Mouse (Mus musculus) embryonic facial prominence, embryonic 11.5 days (tissue): ENCODE data around the gene Slco3a1. TPM values are rescaled to one million over a fixed set of nuclear protein-coding genes. Genes with fewer than 3 reads are reported as not detected.

Source experiments
- ATAC-seq: fragments of 200-750 bp; cut with Nextera tagmentation; replicated peaks from 2 replicates; pipeline ENCODE4 v1.8.0; 2017; ENCODE audit warnings: low read depth; ENCODE audit not compliant: insufficient number of reproducible peaks, low FRiP score, low TSS enrichment
- DNase-seq: peaks from one replicate; pipeline ENCODE4 v3.0.0-alpha.2; 2015; ENCODE audit warnings: low spot score
- H3K27ac ChIP-seq: fragments of 300-500 bp; sonication (generic); replicated peaks from 2 replicates; pipeline ENCODE4 v1.5.1; 2014; ENCODE audit warnings: mild to moderate bottlenecking, low read depth, low read length, control low read depth
- H3K27me3 ChIP-seq: fragments of 300-500 bp; sonication (generic); 2 replicates; pipeline ENCODE4 v1.6.1; 2014; ENCODE audit warnings: mild to moderate bottlenecking, low read length, moderate library complexity, mixed read lengths; ENCODE audit not compliant: control insufficient read depth, insufficient read depth
- H3K36me3 ChIP-seq: fragments of 300-500 bp; sonication (generic); replicated peaks from 2 replicates; pipeline ENCODE4 v1.6.1; 2014; ENCODE audit warnings: low read depth, mild to moderate bottlenecking, low read length, moderate library complexity, mixed read lengths; ENCODE audit not compliant: control insufficient read depth, insufficient read depth
- H3K4me1 ChIP-seq: fragments of 300-500 bp; sonication (generic); 2 replicates; pipeline ENCODE4 v1.6.1; 2014; ENCODE audit warnings: low read length, mixed read lengths; ENCODE audit not compliant: control insufficient read depth, insufficient read depth
- H3K4me2 ChIP-seq: fragments of 300-500 bp; sonication (generic); 2 replicates; pipeline ENCODE4 v1.6.1; 2014; ENCODE audit warnings: low read depth, mild to moderate bottlenecking, control low read depth, low read length, moderate library complexity
- H3K4me3 ChIP-seq: fragments of 300-500 bp; sonication (generic); 2 replicates; pipeline ENCODE4 v1.5.1; 2014; ENCODE audit warnings: low read depth, low read length, control low read depth
- H3K9ac ChIP-seq: fragments of 300-500 bp; sonication (generic); replicated peaks from 2 replicates; pipeline ENCODE4 v1.6.1; 2014; ENCODE audit warnings: mild to moderate bottlenecking, control low read depth, low read length
- H3K9me3 ChIP-seq: fragments of 300-500 bp; sonication (generic); replicated peaks from 2 replicates; pipeline ENCODE4 v1.6.1; 2016; ENCODE audit warnings: mild to moderate bottlenecking, low read length, inconsistent platforms, mixed read lengths; ENCODE audit not compliant: control insufficient read depth
- WGBS: fragments of 180-500 bp; shearing (Covaris S2); extraction: QIAGEN DNeasy Blood & Tissue Kit; methylation state at CpG from one replicate; pipeline ENCODE4 v1.1.7; 2014; 5-methylcytosine and 5-hydroxymethylcytosine counted together
- microRNA-seq: library from miRNA; unstranded; fragments of <30 nt; microRNA quantifications from one replicate; pipeline ENCODE4, GENCODE M21; 2016; ENCODE audit warnings: borderline number of aligned reads
- polyA plus RNA-seq: library from polyadenylated mRNA; unstranded; fragments of >200 nt; fragmentation: Nextera tagmentation; extraction: Ambion mirVana; gene quantifications from 2 replicates; pipeline ENCODE4 v1.2.1, GENCODE M21; 2014

Gene Slco3a1
- polyA plus RNA-seq, 1 experiment from 2014 or later: 6.6 TPM

DNA sequence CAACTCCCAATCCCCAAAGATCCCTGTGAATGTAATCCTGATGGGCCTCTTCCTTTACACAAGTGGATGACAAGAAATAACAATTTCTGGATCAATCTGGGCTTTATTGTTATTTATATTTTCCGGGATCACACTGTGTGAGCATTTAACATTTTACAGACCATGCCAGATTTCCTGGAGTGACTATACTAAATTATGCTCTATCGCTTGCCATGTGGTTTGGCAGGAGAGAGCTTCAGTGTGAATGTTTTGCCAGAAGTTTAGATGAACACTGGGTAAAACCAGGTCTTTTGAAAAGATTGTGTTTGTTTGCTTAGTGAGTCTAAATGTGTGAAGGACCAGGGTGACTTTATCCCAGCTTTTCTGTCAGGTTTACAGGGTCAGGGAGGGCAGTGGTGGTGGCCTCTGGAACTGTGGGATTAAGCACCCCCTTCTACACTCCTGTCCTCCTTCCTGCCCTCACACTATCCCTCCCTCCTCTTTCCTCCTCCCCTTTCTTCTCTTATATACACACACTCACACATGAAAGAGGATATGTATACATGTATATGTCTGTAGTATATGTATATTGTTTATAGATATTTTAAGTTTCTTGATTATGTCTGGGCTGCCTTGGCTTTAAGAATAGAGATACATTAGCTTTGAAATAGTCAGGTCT is 287.9 kb downstream of the Slco3a1 start:
- DNase-seq: no peak

DNA sequence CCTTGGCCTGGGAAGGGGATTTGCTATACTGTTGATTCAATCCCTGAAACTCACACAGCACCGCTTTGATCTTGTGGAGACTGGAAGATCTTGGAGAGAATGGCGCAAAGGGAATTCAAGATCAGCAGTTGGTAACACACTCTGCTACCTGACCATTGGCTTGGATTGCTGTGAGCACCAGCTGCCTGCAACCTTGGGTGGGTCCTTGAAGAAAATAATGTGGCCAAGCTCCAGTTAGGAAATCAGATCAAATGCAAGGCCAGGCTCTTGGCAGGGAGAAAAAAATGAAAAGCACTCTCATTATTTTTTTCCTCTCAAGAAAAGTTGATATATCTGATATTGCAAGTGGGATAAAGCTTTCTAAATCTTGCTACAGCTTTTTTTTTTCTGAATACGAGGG is 298.3 kb downstream of the Slco3a1 start:
- H3K4me3 ChIP-seq: no peak overlapping the region
- no peaks in the 10 kb centered on the region for H3K4me1 ChIP-seq
- H3K27ac ChIP-seq: no peak overlapping the region
- 76% methylated on average over 3 of the region's 3 CpGs for WGBS
- no peak overlapping the region for H3K4me2 ChIP-seq
- no peaks in the 10 kb centered on the region for H3K36me3 ChIP-seq
- H3K9me3 ChIP-seq: no peaks in the 10 kb centered on the region
- DNase-seq: no peak
- H3K27me3 ChIP-seq: no peaks in the 10 kb centered on the region
- no peak for ATAC-seq
- no peak overlapping the region for H3K9ac ChIP-seq

More for the DNA sequence above, 287.9 kb downstream of the Slco3a1 start:
- Histone ChIP-seq H3K4me2 (no peak overlapping the region), H3K9me3 (no peaks in the 10 kb centered on the region), H3K4me1 (no peaks in the 10 kb centered on the region), H3K9ac (no peak overlapping the region), H3K36me3 (no peaks in the 10 kb centered on the region), H3K4me3 (no peak overlapping the region), H3K27ac (no peak overlapping the region), H3K27me3 (no peaks in the 10 kb centered on the region)
- 84% methylated on average over 2 of the region's 2 CpGs for WGBS
- ATAC-seq: no peak

DNA sequence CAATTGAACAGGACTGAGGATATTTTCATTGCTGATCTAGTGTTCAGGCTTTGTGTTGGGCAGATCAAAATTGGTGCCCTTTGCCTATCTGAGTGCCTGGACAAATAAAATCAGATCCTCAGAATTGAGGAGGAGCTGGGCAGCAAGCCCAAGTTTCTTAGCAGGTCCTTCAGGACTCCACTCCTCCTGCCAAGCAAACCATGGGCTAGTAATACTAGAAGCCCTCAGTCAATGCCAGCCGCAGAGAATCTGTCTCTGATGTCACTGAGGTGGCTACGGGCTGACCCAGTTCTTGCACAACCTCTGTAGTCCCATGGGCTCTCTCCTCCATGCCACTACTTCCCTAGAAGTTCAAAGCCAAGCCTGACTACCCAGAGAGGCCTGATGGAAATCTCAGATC is 302.5 kb downstream of the Slco3a1 start:
- WGBS: 88% methylated on average over 2 of the region's 2 CpGs
- no peaks in the 10 kb centered on the region for H3K27me3 ChIP-seq
- DNase-seq (no peak), ATAC-seq (no peak)
- H3K4me1 ChIP-seq: no peaks in the 10 kb centered on the region
- no peaks in the 10 kb centered on the region for H3K36me3 ChIP-seq
- H3K9me3 ChIP-seq: no peaks in the 10 kb centered on the region
- H3K27ac ChIP-seq: no peak overlapping the region
- no peak overlapping the region for H3K9ac ChIP-seq
- H3K4me2 ChIP-seq: no peak overlapping the region
- no peak overlapping the region for H3K4me3 ChIP-seq

DNA sequence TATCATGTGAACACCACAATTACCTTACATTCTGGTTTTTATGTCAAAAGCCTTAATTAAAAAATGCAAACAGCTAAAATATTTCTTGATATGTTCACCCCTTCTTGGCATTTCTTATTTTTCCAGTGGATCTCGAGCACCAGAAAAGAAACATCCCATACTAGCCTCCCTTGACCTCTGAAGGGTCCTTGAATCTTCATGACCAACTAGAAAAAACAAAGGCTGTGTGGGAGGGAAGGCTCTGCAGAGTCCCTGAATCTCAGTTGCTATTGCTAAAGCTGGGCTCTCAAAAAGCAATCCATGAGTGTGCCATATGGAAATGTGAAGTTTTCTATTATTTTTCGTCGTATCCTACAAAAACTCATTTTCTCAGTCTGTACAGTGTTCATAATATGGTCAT is 313.3 kb downstream of the Slco3a1 start:
- H3K9ac ChIP-seq: no peak overlapping the region
- 78% methylated on average over 3 of the region's 3 CpGs for WGBS
- H3K36me3 ChIP-seq: no peaks in the 10 kb centered on the region
- no peak overlapping the region for H3K4me3 ChIP-seq
- no peak overlapping the region for H3K4me2 ChIP-seq
- H3K4me1 ChIP-seq: no peaks in the 10 kb centered on the region
- no peaks in the 10 kb centered on the region for H3K27me3 ChIP-seq
- ATAC-seq: no peak
- no peak for DNase-seq
- no peak overlapping the region for H3K27ac ChIP-seq
- no peaks in the 10 kb centered on the region for H3K9me3 ChIP-seq

DNA sequence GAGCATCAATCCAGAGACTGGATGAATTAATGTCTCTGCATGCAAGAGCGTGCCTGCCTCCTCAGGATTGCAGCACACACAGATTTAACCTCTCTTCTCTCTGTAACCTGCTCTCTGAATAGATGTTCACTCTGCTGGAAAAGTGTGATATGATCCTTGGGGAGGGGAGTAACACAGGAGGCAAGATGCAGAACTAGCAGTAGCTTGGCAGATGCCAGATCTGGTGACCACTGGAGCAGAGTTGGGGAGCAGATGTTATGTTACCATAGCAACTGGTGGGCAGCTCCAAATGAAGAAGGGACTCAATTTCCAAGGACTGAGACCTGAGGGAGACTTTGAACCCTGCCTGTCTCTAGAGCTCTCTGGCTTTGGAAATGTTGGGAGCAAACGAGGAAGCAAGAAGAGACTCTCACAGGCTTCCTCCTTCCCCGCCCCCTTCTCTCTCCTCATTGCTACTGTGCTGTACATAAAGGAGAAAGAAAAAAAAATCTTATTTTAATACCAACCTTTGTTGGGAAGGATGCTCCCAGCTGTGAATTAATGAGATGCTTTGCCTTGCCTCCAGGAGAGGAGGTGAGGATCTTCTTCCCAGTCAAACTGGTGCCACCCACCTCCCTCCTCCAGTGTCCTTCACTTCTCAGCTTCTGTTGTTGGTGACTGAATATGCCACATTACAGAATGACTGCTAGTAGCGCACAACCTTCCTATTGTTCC is 314.0 kb downstream of the Slco3a1 start:
- WGBS: 52% methylated on average over 4 of the region's 4 CpGs
- peak; percentile 48 for DNase-seq
- Histone ChIP-seq H3K27me3 (no peaks in the 10 kb centered on the region), H3K9ac (no peak overlapping the region), H3K36me3 (no peaks in the 10 kb centered on the region), H3K4me3 (no peak overlapping the region), H3K27ac (no peak overlapping the region), H3K4me1 (no peaks in the 10 kb centered on the region), H3K9me3 (no peaks in the 10 kb centered on the region), H3K4me2 (no peak overlapping the region)
- ATAC-seq: 0 out of 2 replicates have a peak, but pooled peaks have one; percentile 18

Small RNAs within 50 kb of the gene (microRNA-seq; reads per million reads assigned to microRNA genes)
- not detected for gene Gm27459
